Mouse (Mus musculus) liver, embryonic 14.5 days (tissue): ENCODE data around the gene Pgp.

Source experiments
- CTCF ChIP-seq: IDR thresholded peaks from 2 replicates; pipeline ENCODE4 v1.5.1; 2016; ENCODE audit warnings: antibody characterized with exemption, low read depth, control low read depth
- EP300 ChIP-seq: IDR thresholded peaks from 2 replicates; pipeline ENCODE4 v1.6.1; 2016; ENCODE audit warnings: antibody characterized with exemption, low read depth

GRCm38 (mm10) chr17:24442107-24442506, 28.1 kb upstream of the Pgp start:
- TF ChIP-seq EP300 (no peak), CTCF (no peak)
